Mouse (Mus musculus): Measurements from ENCODE around the gene Panx1. TPM values are rescaled to one million over a fixed set of nuclear protein-coding genes. Genes with fewer than 3 reads are reported as not detected.

The Panx1 gene
- 4.4 and 5.9 TPM in 2 replicates for polyA plus RNA-seq (2015; fragmentation: Nextera tagmentation; extraction: Ambion mirVana)

- Histone ChIP-seq H3K4me3 (replicated peaks) (peak within 1 kb of the TSS; percentile 62), H3K27me3 (peaks cover 30% of the 10 kb centered on the region), H3K9me3 (replicated peaks) (no peaks in the 10 kb centered on the region), H3K4me1 (replicated peaks) (peaks cover 5% of the 10 kb centered on the region; the same call in 1 of the 2 replicates), H3K9ac (peak within 1 kb of the TSS; percentile 45; the same call in 1 of the 2 replicates), H3K4me2 (peak within 1 kb of the TSS; percentile 70), H3K36me3 (replicated peaks) (no peaks in the 10 kb centered on the region), H3K27ac (replicated peaks) (no peak within 1 kb of the TSS)
- WGBS (ENCODE audit: insufficient replicate concordance): under 1% methylated on average over 68 of the region's 68 CpGs
- peak; percentile 59 for ATAC-seq (ENCODE audit: insufficient read depth)
These were observed at the start of gene Panx1 for GRCm38 (mm10) chr9:15045084-15045669. Panx1 (minus strand) TSS chr9:15045478.

DNA sequence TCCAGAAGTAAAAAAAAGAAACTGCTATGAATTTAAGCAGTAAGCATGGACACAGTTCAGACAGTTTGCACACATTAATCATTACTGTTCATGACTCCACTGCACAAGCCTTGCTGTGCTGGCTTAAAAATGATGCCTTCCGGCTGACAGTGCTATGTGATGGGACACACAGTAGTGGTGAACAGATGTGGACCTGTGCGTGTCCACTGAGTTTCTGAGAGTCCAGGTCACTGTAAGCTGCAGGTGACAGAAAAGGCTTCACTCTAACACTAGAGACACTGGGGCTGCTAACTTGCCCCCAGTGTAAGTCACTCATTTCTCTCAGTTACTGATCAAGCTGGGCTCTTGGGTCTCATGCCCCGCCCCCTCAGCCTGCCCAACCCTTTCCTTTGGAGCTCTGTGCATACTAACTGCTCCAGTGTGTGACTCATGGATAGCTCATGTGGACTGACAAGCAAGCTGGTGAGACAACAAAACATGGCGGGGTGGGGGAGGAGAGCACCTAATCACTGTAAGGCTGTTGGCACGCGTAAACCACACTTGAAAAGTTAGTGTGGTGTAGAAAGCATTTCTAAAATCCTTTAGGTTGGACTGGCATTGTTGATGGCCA lies 23.5 kb upstream of the Panx1 start:
- 60% methylated on average over 6 of the region's 6 CpGs for WGBS (ENCODE audit: insufficient replicate concordance)
- no peaks in the 10 kb centered on the region for H3K36me3 ChIP-seq (replicated peaks)

DNA sequence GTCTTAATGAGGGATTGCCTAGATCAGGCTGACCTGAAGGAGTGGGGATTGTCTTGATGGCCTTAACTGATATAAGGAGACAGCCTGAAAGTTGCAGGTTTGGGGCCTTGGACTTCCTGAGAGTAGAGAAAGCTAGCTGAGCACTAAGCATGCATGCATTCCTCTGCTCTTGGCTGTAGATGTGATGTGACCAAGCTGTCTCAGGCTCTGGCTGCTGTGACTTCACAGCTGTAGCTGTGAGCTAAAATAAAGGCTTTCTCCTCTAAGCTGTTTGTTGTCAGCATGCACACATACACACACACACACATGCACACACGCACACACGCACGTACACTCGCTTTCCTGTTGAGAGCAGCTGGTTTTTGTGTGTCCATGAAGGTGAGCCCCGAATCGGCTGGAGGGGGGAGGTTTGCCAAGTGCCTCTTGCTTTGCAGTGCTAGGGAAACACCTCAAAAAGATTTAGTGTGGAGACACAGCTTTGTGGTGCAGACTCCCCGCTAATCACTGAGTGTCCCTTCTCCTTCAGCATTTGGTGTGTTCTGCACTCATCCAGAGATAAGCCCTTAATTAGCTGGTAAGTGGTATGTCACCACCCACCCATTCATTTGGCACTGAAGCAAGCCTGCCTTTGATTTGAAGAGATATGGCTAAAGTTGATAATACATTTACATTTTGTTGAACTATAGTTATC lies 22.9 kb upstream of the Panx1 start:
- Histone ChIP-seq H3K9ac (no peak overlapping the region), H3K9me3 (replicated peaks) (no peaks in the 10 kb centered on the region)
- WGBS (ENCODE audit: insufficient replicate concordance): 67% methylated on average over 7 of the region's 7 CpGs

More for the DNA sequence above, 23.5 kb upstream of the Panx1 start:
- Histone ChIP-seq H3K4me2 (no peak overlapping the region), H3K9me3 (replicated peaks) (no peaks in the 10 kb centered on the region), H3K4me1 (replicated peaks) (no peaks in the 10 kb centered on the region), H3K4me3 (replicated peaks) (no peak overlapping the region), H3K9ac (no peak overlapping the region), H3K27me3 (no peaks in the 10 kb centered on the region), H3K27ac (replicated peaks) (no peak overlapping the region)
- ATAC-seq (ENCODE audit: insufficient read depth): no peak

GRCm38 (mm10) chr9:15064176-15064575 lies 18.9 kb upstream of the Panx1 start:
- no peak for ATAC-seq (ENCODE audit: insufficient read depth)
- H3K27ac ChIP-seq (replicated peaks): no peak overlapping the region
- H3K9ac ChIP-seq: no peak overlapping the region
- 6% methylated on average over 1 of the region's 1 CpGs for whole genome bisulfite sequencing (ENCODE audit: insufficient replicate concordance)
- no peaks in the 10 kb centered on the region for H3K27me3 ChIP-seq
- H3K4me1 ChIP-seq (replicated peaks): no peaks in the 10 kb centered on the region
- H3K4me3 ChIP-seq (replicated peaks): no peak overlapping the region
- H3K36me3 ChIP-seq (replicated peaks): no peaks in the 10 kb centered on the region
- H3K4me2 ChIP-seq: no peak overlapping the region
- H3K9me3 ChIP-seq (replicated peaks): no peaks in the 10 kb centered on the region

More for the DNA sequence above, 22.9 kb upstream of the Panx1 start:
- H3K4me3 ChIP-seq (replicated peaks): no peak overlapping the region
- no peak for ATAC-seq (ENCODE audit: insufficient read depth)
- no peaks in the 10 kb centered on the region for H3K36me3 ChIP-seq (replicated peaks)
- no peaks in the 10 kb centered on the region for H3K4me1 ChIP-seq (replicated peaks)
- H3K4me2 ChIP-seq: no peak overlapping the region
- H3K27ac ChIP-seq (replicated peaks): no peak overlapping the region
- H3K27me3 ChIP-seq: no peaks in the 10 kb centered on the region

GRCm38 (mm10) chr9:15060847-15061246 lies 15.6 kb upstream of the Panx1 start:
- ATAC-seq (ENCODE audit: insufficient read depth): no peak
- H3K27me3 ChIP-seq: no peaks in the 10 kb centered on the region
- no peak overlapping the region for H3K4me2 ChIP-seq
- WGBS (ENCODE audit: insufficient replicate concordance): 55% methylated on average over 5 of the region's 5 CpGs
- no peaks in the 10 kb centered on the region for H3K9me3 ChIP-seq (replicated peaks)
- H3K36me3 ChIP-seq (replicated peaks): no peaks in the 10 kb centered on the region
- no peaks in the 10 kb centered on the region for H3K4me1 ChIP-seq (replicated peaks)
- H3K9ac ChIP-seq: no peak overlapping the region
- no peak overlapping the region for H3K27ac ChIP-seq (replicated peaks)
- H3K4me3 ChIP-seq (replicated peaks): no peak overlapping the region

- no peak overlapping the region for H3K4me2 ChIP-seq
- no peaks in the 10 kb centered on the region for H3K9me3 ChIP-seq (replicated peaks)
- H3K4me1 ChIP-seq (replicated peaks): no peaks in the 10 kb centered on the region
- 64% methylated on average over 6 of the region's 6 CpGs for WGBS (ENCODE audit: insufficient replicate concordance)
- no peaks in the 10 kb centered on the region for H3K27me3 ChIP-seq
- H3K4me3 ChIP-seq (replicated peaks): no peak overlapping the region
- no peaks in the 10 kb centered on the region for H3K36me3 ChIP-seq (replicated peaks)
- H3K27ac ChIP-seq (replicated peaks): no peak overlapping the region
- no peak overlapping the region for H3K9ac ChIP-seq
- ATAC-seq (ENCODE audit: insufficient read depth): no peak
These were observed 14.7 kb upstream of the Panx1 start for GRCm38 (mm10) chr9:15060026-15060425.

- H3K9me3 ChIP-seq (replicated peaks): no peaks in the 10 kb centered on the region
- H3K9ac ChIP-seq: no peak overlapping the region
- no peaks in the 10 kb centered on the region for H3K36me3 ChIP-seq (replicated peaks)
- 39% methylated on average over 10 of the region's 10 CpGs for whole genome bisulfite sequencing (ENCODE audit: insufficient replicate concordance)
- ATAC-seq (ENCODE audit: insufficient read depth): no peak
- peak overlapping the region; percentile 62 for H3K4me3 ChIP-seq (replicated peaks)
- peak overlapping the region; percentile 70 for H3K4me2 ChIP-seq
- H3K4me1 ChIP-seq (replicated peaks): peaks cover 5% of the 10 kb centered on the region; the same call in 1 of the 2 replicates
- no peak overlapping the region for H3K27ac ChIP-seq (replicated peaks)
- H3K27me3 ChIP-seq: peaks cover 30% of the 10 kb centered on the region
These were observed 462 bp upstream of the Panx1 start for GRCm38 (mm10) chr9:15045740-15046139.

- Histone ChIP-seq H3K27me3 (peaks cover 30% of the 10 kb centered on the region), H3K9ac (peak overlapping the region; percentile 45; the same call in 1 of the 2 replicates), H3K36me3 (replicated peaks) (no peaks in the 10 kb centered on the region), H3K4me2 (peak overlapping the region; percentile 70), H3K9me3 (replicated peaks) (no peaks in the 10 kb centered on the region), H3K27ac (replicated peaks) (no peak overlapping the region), H3K4me3 (replicated peaks) (peak overlapping the region; percentile 62), H3K4me1 (replicated peaks) (peaks cover 5% of the 10 kb centered on the region; the same call in 1 of the 2 replicates)
- WGBS (ENCODE audit: insufficient replicate concordance): 1% methylated on average over 28 of the region's 28 CpGs
- ATAC-seq (ENCODE audit: insufficient read depth): no peak
These were observed 741 bp downstream of the Panx1 start for GRCm38 (mm10) chr9:15044391-15045083.

DNA sequence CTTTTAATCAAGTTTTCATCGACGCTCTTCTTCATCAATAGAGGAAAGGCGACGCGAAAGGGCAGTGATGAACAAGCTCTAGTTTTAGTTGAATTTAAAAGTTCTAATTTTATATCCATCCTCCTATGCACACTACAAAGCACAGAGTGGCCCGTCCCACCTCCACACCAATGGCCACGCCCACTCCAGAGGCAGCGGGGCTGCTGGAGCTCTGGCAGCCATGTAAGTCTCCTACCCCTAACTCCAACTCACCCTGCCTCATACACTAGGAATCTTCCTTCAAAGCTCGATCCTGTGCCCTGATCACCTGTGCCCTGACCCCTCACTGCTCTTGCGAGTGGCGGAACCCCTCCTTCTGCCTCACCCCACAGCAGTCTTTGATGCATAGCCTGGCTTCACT lies 3.7 kb downstream of the Panx1 start:
- no peak overlapping the region for H3K4me2 ChIP-seq
- WGBS (ENCODE audit: insufficient replicate concordance): 77% methylated on average over 11 of the region's 11 CpGs
- no peak overlapping the region for H3K4me3 ChIP-seq (replicated peaks)
- no peak for ATAC-seq (ENCODE audit: insufficient read depth)
- no peak overlapping the region for H3K9ac ChIP-seq
- no peaks in the 10 kb centered on the region for H3K36me3 ChIP-seq (replicated peaks)
- peaks cover 5% of the 10 kb centered on the region; the same call in 1 of the 2 replicates for H3K4me1 ChIP-seq (replicated peaks)
- H3K27me3 ChIP-seq: peaks cover 23% of the 10 kb centered on the region
- H3K9me3 ChIP-seq (replicated peaks): no peaks in the 10 kb centered on the region
- no peak overlapping the region for H3K27ac ChIP-seq (replicated peaks)

GRCm38 (mm10) chr9:15039848-15040247 lies 5.4 kb downstream of the Panx1 start:
- Histone ChIP-seq H3K36me3 (replicated peaks) (no peaks in the 10 kb centered on the region), H3K27me3 (peaks cover 8% of the 10 kb centered on the region), H3K4me3 (replicated peaks) (no peak overlapping the region), H3K4me1 (replicated peaks) (0 out of 2 replicates have a peak, but pooled peaks cover 5% of the 10 kb centered on the region), H3K9ac (no peak overlapping the region), H3K9me3 (replicated peaks) (no peaks in the 10 kb centered on the region), H3K4me2 (no peak overlapping the region), H3K27ac (replicated peaks) (no peak overlapping the region)
- ATAC-seq (ENCODE audit: insufficient read depth): no peak
- WGBS (ENCODE audit: insufficient replicate concordance): 77% methylated on average over 5 of the region's 5 CpGs

- Histone ChIP-seq H3K4me2 (no peak overlapping the region), H3K27ac (replicated peaks) (no peak overlapping the region), H3K27me3 (no peaks in the 10 kb centered on the region), H3K9me3 (replicated peaks) (no peaks in the 10 kb centered on the region), H3K4me3 (replicated peaks) (no peak overlapping the region), H3K4me1 (replicated peaks) (0 out of 2 replicates have a peak, but pooled peaks cover 4% of the 10 kb centered on the region), H3K9ac (no peak overlapping the region), H3K36me3 (replicated peaks) (no peaks in the 10 kb centered on the region)
- 42% methylated on average over 3 of the region's 3 CpGs for WGBS (ENCODE audit: insufficient replicate concordance)
- ATAC-seq (ENCODE audit: insufficient read depth): no peak
These were observed 7.6 kb downstream of the Panx1 start for GRCm38 (mm10) chr9:15037704-15038103.
